Mouse (Mus musculus): ENCODE measurements around the gene Tmprss9.

GRCm38 (mm10) chr10:80829359-80830278, 42.0 kb upstream of the Tmprss9 start:
- no peak for TF ChIP-seq POLR2A (IDR thresholded peaks at IDR 0.05; ENCODE audit: borderline replicate concordance, low read depth, low read length)
- no peak for TF ChIP-seq CTCF (IDR thresholded peaks at IDR 0.05; ENCODE audit: low read depth, low read length)
